Mouse (Mus musculus) lung, embryonic 16.5 days (tissue): Measurements from ENCODE around the gene Hnrnpl. TPM values are rescaled to one million over a fixed set of nuclear protein-coding genes. Genes with fewer than 3 reads are reported as not detected.

ENCODE experiments used
- ATAC-seq: fragments of 200-750 bp; cut with Nextera tagmentation; 2 replicates; pipeline ENCODE4 v1.8.0; 2017; ENCODE audit warnings: low read depth, mild to moderate bottlenecking, moderate library complexity
- H3K27ac ChIP-seq: fragments of 300-500 bp; sonication (generic); 2 replicates; pipeline ENCODE4 v1.5.1; 2014; ENCODE audit warnings: mild to moderate bottlenecking, control low read depth, low read length
- H3K27me3 ChIP-seq: fragments of 300-500 bp; sonication (generic); 2 replicates; pipeline ENCODE4 v1.6.1; 2014; ENCODE audit warnings: low read depth, low read length, mixed read lengths; ENCODE audit not compliant: control insufficient read depth, insufficient read depth
- H3K36me3 ChIP-seq: fragments of 300-500 bp; sonication (generic); 2 replicates; pipeline ENCODE4 v1.6.1; 2014; ENCODE audit warnings: low read length; ENCODE audit not compliant: control insufficient read depth, insufficient read depth
- H3K4me1 ChIP-seq: fragments of 300-500 bp; sonication (generic); replicated peaks from 2 replicates; pipeline ENCODE4 v1.6.1; 2014; ENCODE audit warnings: low read length, mixed read lengths; ENCODE audit not compliant: control insufficient read depth, insufficient read depth
- H3K4me2 ChIP-seq: fragments of 300-500 bp; sonication (generic); 2 replicates; pipeline ENCODE4 v1.6.1; 2014; ENCODE audit warnings: low read depth, low read length, control low read depth
- H3K4me3 ChIP-seq: fragments of 300-500 bp; sonication (generic); 2 replicates; pipeline ENCODE4 v1.5.1; 2014; ENCODE audit warnings: mild to moderate bottlenecking, low read length, control low read depth
- H3K9ac ChIP-seq: fragments of 300-500 bp; sonication (generic); 2 replicates; pipeline ENCODE4 v1.6.1; 2014; ENCODE audit warnings: low read length, control low read depth
- H3K9me3 ChIP-seq: fragments of 300-500 bp; sonication (generic); 2 replicates; pipeline ENCODE4 v1.6.1; 2016; ENCODE audit warnings: low read length; ENCODE audit not compliant: control insufficient read depth
- WGBS: fragments of 180-500 bp; shearing (Covaris S2); extraction: QIAGEN DNeasy Blood & Tissue Kit; methylation state at CpG from one replicate; pipeline ENCODE4 v1.1.7; 2014; 5-methylcytosine and 5-hydroxymethylcytosine counted together
- polyA plus RNA-seq: library from polyadenylated mRNA; unstranded; fragments of >200 nt; fragmentation: Nextera tagmentation; extraction: Ambion mirVana; gene quantifications from 2 replicates; pipeline ENCODE4 v1.2.1, GENCODE M21; 2015

Hnrnpl gene
- polyA plus RNA-seq: 200 and 226 TPM in 2 replicates

GRCm38 (mm10) chr7:28808221-28808941 lies at the start of gene Hnrnpl:
Hnrnpl (plus strand) TSS chr7:28808541.
- 3% methylated on average over 35 of the region's 35 CpGs for WGBS
- Histone ChIP-seq H3K9me3 (no peaks in the 10 kb centered on the region), H3K9ac (peak within 1 kb of the TSS; percentile 98), H3K4me1 (peaks cover 33% of the 10 kb centered on the region), H3K36me3 (peaks cover 12% of the 10 kb centered on the region), H3K4me3 (peak within 1 kb of the TSS; percentile 84), H3K4me2 (peak within 1 kb of the TSS; percentile 98), H3K27ac (peak within 1 kb of the TSS; percentile 100), H3K27me3 (no peaks in the 10 kb centered on the region)
- peak; percentile 18 for ATAC-seq

- Histone ChIP-seq H3K36me3 (peaks cover 15% of the 10 kb centered on the region), H3K27me3 (peaks cover 8% of the 10 kb centered on the region), H3K27ac (no peak overlapping the region), H3K9ac (no peak overlapping the region), H3K4me3 (no peak overlapping the region), H3K4me1 (peaks cover 2% of the 10 kb centered on the region; the same call in 1 of the 2 replicates), H3K4me2 (no peak overlapping the region), H3K9me3 (no peaks in the 10 kb centered on the region)
- ATAC-seq: no peak
- 86% methylated on average over 13 of the region's 13 CpGs for WGBS
Measured at GRCm38 (mm10) chr7:28758623-28759022, 49.7 kb upstream of the Hnrnpl start.

GRCm38 (mm10) chr7:28761907-28762306 lies 46.4 kb upstream of the Hnrnpl start:
- Histone ChIP-seq H3K4me3 (no peak overlapping the region), H3K27me3 (no peaks in the 10 kb centered on the region), H3K4me1 (peaks cover 8% of the 10 kb centered on the region), H3K27ac (no peak overlapping the region), H3K36me3 (peaks cover 14% of the 10 kb centered on the region; the same call in 1 of the 2 replicates), H3K9ac (no peak overlapping the region), H3K4me2 (no peak overlapping the region), H3K9me3 (no peaks in the 10 kb centered on the region)
- ATAC-seq: no peak
- WGBS: 88% methylated on average over 9 of the region's 9 CpGs

GRCm38 (mm10) chr7:28765211-28765610 lies 43.1 kb upstream of the Hnrnpl start:
- Histone ChIP-seq H3K4me2 (peak overlapping the region; percentile 84), H3K36me3 (peaks cover 4% of the 10 kb centered on the region; the same call in 1 of the 2 replicates), H3K4me1 (peaks cover 17% of the 10 kb centered on the region), H3K27me3 (no peaks in the 10 kb centered on the region), H3K4me3 (peak overlapping the region; percentile 90; the same call in 1 of the 2 replicates), H3K27ac (no peak overlapping the region), H3K9me3 (no peaks in the 10 kb centered on the region), H3K9ac (no peak overlapping the region)
- WGBS: 83% methylated on average over 6 of the region's 6 CpGs
- no peak for ATAC-seq

GRCm38 (mm10) chr7:28766173-28766879 lies 42.0 kb upstream of the Hnrnpl start, which contains the start of gene Sirt2:
Sirt2 (plus strand) TSS chr7:28766735.
- Histone ChIP-seq H3K9ac (peak within 1 kb of the TSS; percentile 83), H3K4me2 (peak within 1 kb of the TSS; percentile 84), H3K4me1 (peaks cover 17% of the 10 kb centered on the region), H3K9me3 (no peaks in the 10 kb centered on the region), H3K4me3 (peak within 1 kb of the TSS; percentile 90), H3K27ac (no peak within 1 kb of the TSS), H3K27me3 (no peaks in the 10 kb centered on the region), H3K36me3 (peaks cover 4% of the 10 kb centered on the region; the same call in 1 of the 2 replicates)
- peak; percentile 98 for ATAC-seq
- under 1% methylated on average over 45 of the region's 45 CpGs for WGBS

- 3% methylated on average over 14 of the region's 14 CpGs for WGBS
- Histone ChIP-seq H3K9ac (peak overlapping the region; percentile 83), H3K4me3 (peak overlapping the region; percentile 90), H3K27ac (no peak overlapping the region), H3K4me1 (peaks cover 17% of the 10 kb centered on the region), H3K9me3 (no peaks in the 10 kb centered on the region), H3K4me2 (peak overlapping the region; percentile 65), H3K27me3 (no peaks in the 10 kb centered on the region), H3K36me3 (no peaks in the 10 kb centered on the region)
- ATAC-seq: no peak
Measured at GRCm38 (mm10) chr7:28766910-28767309, 41.4 kb upstream of the Hnrnpl start.

GRCm38 (mm10) chr7:28767462-28767965 lies 40.8 kb upstream of the Hnrnpl start, which contains the start of gene Nfkbib:
Nfkbib (minus strand) TSS chr7:28767512.
- Histone ChIP-seq H3K4me3 (peak within 1 kb of the TSS; percentile 90), H3K4me1 (peaks cover 17% of the 10 kb centered on the region), H3K27me3 (no peaks in the 10 kb centered on the region), H3K9ac (peak within 1 kb of the TSS; percentile 83), H3K4me2 (peak within 1 kb of the TSS; percentile 84), H3K9me3 (no peaks in the 10 kb centered on the region), H3K36me3 (no peaks in the 10 kb centered on the region), H3K27ac (no peak within 1 kb of the TSS)
- ATAC-seq: no peak
- 63% methylated on average over 7 of the region's 7 CpGs for WGBS

- Histone ChIP-seq H3K4me2 (no peak overlapping the region), H3K27me3 (no peaks in the 10 kb centered on the region), H3K9ac (no peak overlapping the region), H3K4me1 (peaks cover 17% of the 10 kb centered on the region), H3K36me3 (0 out of 2 replicates have a peak, but pooled peaks cover 3% of the 10 kb centered on the region), H3K9me3 (no peaks in the 10 kb centered on the region), H3K4me3 (no peak overlapping the region), H3K27ac (no peak overlapping the region)
- ATAC-seq: no peak
- WGBS: 86% methylated on average over 9 of the region's 9 CpGs
Measured at GRCm38 (mm10) chr7:28769414-28769958, 38.9 kb upstream of the Hnrnpl start.

- Histone ChIP-seq H3K36me3 (0 out of 2 replicates have a peak, but pooled peaks cover 3% of the 10 kb centered on the region), H3K4me1 (peaks cover 16% of the 10 kb centered on the region), H3K27ac (no peak overlapping the region), H3K4me2 (no peak overlapping the region), H3K9ac (no peak overlapping the region), H3K9me3 (no peaks in the 10 kb centered on the region), H3K4me3 (no peak overlapping the region), H3K27me3 (no peaks in the 10 kb centered on the region)
- 81% methylated on average over 3 of the region's 3 CpGs for WGBS
- ATAC-seq: no peak
Measured at GRCm38 (mm10) chr7:28770309-28770708, 38.0 kb upstream of the Hnrnpl start.
